Mouse (Mus musculus): ENCODE data around the gene Slc35b2.

Gene Slc35b2

GRCm38 (mm10) chr17:45584096-45584896, 20.6 kb downstream of the Slc35b2 start:
- DNase-seq (ENCODE audit: low spot score in 2 of 2), result peak in 1 of 2 experiments; percentile 67

GRCm38 (mm10) chr17:45584939-45585678, 21.4 kb downstream of the Slc35b2 start:
- DNase-seq (ENCODE audit: low spot score in 2 of 2), result peak in 1 of 2 experiments; percentile 78

GRCm38 (mm10) chr17:45585725-45586448, 22.2 kb downstream of the Slc35b2 start:
- no peak for DNase-seq (ENCODE audit: low spot score in 2 of 2)

DNA sequence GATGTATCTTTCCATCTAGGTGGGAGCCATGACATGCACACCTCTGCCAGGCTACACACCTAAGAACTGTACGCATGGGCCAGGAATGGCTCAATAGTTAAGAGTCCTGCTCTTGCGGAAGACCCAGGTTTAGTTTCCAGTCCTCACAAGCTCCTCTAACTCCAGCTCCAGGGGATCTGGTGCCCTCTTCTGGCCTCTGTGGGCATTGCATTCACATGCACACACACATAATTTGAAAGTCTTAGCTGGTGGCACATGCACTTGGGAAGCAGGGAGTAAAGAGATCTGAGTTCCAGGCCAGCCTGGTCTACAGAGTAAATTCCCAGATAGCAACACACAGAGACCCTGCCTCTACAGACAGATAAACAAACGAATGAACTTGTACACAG, 22.8 kb downstream of the Slc35b2 start:
- DNase-seq (ENCODE audit: low spot score in 2 of 2), result no peak

DNA sequence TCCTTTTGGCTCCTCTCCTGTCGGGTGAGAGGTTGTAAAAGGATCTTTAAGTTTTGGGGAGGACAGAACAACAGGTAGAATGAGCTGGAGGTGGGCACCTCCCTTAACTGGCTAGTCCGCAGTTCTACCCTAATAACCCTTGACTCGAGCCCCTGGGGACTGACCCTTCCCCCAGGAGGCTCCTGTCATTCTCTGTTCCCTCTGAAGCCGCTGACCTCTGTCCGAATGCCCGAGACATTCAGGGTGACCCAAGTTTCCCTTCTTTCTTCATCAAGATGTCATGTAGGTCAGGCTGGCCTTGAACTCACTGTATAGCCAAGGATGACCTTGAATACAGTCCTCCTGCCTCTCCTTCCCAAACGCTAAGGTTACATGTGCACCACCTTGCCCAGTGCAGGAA, 24.7 kb downstream of the Slc35b2 start:
- DNase-seq (ENCODE audit: low spot score in 2 of 2), result no peak

DNA sequence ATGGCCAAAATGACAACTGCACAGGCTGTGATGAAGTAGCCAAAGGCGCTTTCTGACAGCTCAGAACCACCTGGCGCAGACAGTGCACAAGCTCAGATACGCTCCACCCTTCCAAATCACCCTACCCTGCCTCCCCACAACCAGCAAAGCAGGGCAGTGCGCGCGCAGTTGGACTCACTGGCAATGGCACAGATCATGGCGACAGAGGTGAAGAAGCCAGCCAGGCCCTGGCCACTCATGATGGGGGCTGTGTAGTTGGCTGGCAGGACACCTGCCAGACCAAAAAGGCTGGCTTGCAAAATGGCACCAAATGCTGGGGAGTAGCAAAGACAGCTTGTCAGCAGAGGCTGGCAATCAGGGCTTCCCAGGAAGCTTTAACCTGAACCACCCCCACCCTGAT, 25.6 kb downstream of the Slc35b2 start:
- DNase-seq (ENCODE audit: low spot score in 2 of 2), result no peak

DNA sequence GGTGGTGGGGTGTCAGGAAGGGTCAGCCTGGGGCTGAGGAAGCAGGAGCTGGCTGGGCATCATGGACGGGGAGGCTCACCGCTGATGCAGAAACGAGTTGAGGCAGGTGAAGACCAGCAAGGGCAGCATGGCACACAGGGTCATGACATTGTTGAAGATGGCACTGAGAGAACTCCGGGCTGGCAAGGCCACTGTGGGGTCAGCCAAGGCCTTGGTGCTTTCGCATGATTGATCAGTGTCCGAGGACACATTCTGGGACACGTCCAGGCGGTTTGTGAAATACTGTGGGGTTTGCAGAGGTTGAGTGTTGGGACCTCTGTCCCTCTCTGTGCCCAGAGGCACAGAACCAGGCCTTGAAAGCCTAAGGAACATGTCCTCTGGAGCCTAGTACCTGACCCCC, 26.2 kb downstream of the Slc35b2 start:
- no peak for DNase-seq (ENCODE audit: low spot score in 2 of 2)

GRCm38 (mm10) chr17:45590410-45590809, 26.7 kb downstream of the Slc35b2 start:
- DNase-seq (ENCODE audit: low spot score in 2 of 2), result no peak

DNA sequence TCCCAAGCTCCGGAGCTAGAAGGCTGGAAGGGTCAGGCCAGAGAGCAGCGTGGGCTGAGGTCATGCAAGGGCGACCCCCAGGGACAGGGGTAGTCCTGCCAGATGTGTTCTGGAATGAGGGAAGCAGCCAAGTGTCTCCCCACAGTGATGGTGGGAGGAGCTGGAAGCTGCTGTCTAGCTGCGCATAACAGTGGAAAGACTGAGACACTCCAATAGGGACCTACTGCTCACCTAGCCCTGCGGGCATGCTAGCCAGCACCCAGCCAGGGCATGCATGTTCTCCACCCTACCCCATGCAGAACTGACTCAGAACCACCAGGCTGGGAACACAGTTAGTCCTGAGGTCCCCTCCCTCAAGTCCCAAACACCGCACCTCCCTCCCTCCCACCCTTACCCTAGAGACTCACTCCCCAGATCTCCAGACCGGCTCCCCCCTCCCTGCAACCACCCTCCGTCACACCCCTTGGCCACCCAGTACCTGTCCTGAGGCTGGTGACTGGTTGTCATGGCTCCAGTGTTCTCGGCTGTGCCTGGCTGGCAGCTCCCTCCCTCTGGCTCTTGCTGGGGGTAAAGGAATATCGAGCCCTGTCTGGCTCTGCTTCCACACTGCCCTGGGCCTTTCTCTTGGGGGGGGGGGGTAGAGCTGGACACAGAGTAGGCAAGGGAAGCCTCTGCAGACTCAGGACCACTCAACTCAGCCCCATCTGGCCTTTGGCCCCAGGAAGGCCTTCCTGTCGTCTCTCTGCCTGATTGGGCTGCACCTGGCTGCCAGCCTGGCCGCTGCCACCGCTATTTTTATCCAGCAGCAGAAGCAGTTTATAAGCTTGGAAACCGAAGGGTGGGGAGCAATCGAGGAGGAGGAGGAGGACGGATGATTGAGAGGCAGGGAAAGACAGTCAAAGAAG, 28.3 kb downstream of the Slc35b2 start:
- DNase-seq (ENCODE audit: low spot score in 2 of 2), result no peak

GRCm38 (mm10) chr17:45592606-45593431, 29.1 kb downstream of the Slc35b2 start:
- DNase-seq (ENCODE audit: low spot score in 2 of 2), result no peak

GRCm38 (mm10) chr17:45593479-45593878, 29.8 kb downstream of the Slc35b2 start:
- no peak for DNase-seq (ENCODE audit: low spot score in 2 of 2)

DNA sequence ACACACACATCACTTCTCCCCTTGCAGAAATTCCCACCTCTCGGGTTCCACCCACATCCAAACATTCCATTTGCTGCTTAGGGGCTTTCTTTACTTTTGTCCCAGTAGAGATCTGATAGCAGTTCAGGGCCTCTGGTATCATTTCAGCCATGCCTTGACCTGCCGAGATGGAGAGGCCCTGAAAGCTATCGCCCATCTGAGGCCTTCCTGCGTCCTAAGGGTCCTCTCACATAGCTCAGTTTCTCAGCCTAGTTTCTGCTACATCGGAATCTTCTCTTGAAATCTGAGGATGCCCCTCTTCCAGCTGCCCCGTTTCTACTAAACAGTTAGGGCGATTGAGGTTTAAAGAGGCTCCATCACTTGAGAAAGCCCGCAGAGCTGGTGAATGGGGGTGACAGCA, 30.5 kb downstream of the Slc35b2 start:
- no peak for DNase-seq (ENCODE audit: low spot score in 2 of 2)

DNA sequence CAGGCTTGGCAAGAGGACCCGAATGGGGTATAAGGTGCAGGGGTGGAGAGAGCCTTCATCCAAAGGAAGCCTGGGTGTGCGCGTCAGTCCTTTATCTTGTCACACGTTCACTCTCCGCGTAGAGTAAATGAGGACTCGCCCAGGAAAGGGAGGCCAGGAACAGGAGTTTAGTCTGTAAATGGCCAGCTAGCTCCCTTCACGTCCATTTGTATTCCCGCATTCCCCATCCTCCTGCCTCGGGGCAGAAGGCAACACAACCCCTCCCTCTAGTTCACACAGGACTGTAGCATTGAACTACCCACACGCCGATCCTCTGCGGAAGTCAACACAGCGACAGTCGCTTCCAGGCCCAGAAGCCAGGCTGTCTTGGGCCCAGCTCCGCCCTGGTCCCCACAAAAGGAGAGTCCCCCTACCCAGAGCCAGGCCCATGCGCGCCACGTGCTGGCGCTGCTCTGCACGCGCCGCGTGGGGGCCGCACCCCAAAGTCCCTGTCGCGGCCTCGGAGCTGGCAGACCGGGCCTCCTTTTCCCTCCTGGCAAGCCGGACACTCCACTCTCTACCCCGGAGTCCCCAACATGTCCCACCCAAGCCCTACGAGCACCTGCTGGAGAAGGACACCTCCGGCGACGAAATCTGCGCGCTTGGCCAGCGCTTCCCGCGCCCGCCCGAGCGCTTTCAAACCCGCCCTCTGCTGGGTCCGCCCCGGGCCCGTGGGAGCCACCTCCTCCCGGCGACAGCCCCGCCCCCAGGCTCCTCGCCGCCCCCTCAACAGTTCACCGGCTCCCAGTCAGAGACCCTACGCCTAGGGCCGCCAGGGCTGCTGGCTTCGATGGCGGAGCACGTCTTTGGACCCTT, 31.4 kb downstream of the Slc35b2 start:
- no peak for DNase-seq (ENCODE audit: low spot score in 2 of 2)

DNA sequence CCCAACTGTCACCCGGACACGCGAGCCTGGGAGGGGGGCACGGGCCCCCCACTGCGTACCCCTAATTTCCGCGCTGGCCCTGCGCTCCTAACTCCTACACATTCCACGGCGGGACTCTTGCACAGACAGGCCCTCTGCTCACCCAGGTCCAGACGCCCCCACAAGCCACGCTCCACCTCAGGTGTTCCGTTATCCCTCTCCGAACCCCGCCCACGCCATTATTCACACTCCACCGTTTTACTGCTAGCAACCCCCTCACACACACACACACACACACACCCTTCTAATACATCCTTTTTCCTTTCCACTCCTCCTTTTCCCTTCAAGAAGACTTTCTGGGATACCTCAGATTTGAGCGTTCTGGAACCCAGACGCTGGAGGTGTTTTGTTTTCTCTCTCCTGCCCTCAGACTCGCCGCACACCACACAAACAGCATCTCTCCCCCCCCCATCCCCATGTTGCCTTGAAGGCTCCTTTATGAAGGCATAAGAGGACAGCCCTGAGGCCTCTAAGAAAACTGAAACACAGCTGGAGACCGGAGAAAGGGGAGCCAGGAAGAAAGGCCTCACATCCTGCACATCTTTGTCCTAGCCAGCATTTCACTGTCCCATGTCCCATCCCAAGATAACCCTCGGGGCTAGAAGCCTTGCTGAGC, 32.2 kb downstream of the Slc35b2 start:
- DNase-seq (ENCODE audit: low spot score in 2 of 2), result no peak

- peak in 1 of 2 experiments; percentile 66 for DNase-seq (ENCODE audit: low spot score in 2 of 2)
These were observed 33.1 kb downstream of the Slc35b2 start for GRCm38 (mm10) chr17:45596631-45597396.

GRCm38 (mm10) chr17:45597787-45598186, 34.1 kb downstream of the Slc35b2 start:
- DNase-seq (ENCODE audit: low spot score in 2 of 2), result no peak

DNA sequence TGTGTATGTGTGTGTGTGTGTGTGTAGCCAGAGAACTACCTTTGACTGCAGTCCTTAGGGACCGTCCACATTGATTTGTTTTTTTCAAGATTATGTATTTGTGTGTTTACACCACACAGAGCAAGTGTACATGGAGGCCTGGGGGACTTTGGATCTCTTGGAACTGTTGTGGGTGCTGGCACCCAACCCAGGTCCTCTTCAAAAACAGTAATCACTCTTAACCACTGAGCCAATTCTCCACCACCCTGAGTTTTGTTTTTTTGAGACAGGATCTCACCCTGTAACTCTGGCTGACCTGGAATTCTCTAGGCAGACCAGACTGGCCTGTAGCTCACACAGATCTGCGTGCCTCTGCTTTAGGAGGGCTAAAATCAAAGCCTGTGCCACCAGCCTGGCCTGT, 34.7 kb downstream of the Slc35b2 start:
- DNase-seq (ENCODE audit: low spot score in 2 of 2), result no peak

DNA sequence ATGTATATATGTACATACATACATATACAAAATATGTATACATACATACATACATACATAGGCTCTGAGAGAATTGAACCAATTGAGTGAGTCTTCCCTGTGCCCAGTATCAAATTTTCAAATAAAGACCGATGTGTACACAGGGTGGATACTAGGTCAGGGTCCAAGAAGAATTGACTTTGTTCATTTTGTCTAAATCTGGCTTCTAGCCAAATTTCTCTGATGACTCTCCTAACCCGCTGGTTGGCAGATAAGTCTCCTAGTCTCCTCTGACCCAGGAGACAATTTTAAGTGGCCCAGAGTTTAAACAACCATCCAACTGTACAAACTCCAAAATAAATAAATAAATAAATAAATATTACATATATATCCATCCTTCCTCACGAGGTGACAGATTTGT, 35.2 kb downstream of the Slc35b2 start:
- DNase-seq (ENCODE audit: low spot score in 2 of 2), result no peak

All from left cerebral cortex, adult 9 months (tissue).